Mouse (Mus musculus): ENCODE measurements around the gene Spi1.
"Not testable (repeated sequence)": the region's sequence is repeated elsewhere in the genome, so short reads cannot be mapped to it uniquely, and the experiment has no call there.

The Spi1 gene

DNA sequence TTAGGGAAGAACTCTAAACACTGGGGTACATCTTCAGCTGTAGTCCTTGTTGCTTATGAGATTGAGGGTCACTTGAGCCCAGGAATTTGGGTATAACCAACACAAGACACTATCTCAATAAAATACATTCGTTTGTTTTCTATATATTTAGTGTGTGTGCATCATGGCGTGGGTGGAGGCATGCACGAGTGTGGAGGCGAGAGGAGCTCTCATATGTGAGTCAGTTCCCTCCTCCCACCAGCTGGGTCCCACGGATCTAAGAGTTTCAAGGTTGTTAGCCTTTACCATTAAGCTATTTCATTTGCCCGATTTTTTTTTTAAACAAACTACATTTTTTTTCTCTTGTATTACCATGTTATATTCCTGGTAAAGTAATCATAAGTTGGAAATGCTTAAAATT is 8.6 kb downstream of the Spi1 start:
- no peak for DNase-seq (ENCODE audit: low read depth, low spot score)

- DNase-seq (ENCODE audit: low read depth, low spot score): no peak
These were observed 14.3 kb downstream of the Spi1 start for GRCm38 (mm10) chr2:91096524-91096923.

DNA sequence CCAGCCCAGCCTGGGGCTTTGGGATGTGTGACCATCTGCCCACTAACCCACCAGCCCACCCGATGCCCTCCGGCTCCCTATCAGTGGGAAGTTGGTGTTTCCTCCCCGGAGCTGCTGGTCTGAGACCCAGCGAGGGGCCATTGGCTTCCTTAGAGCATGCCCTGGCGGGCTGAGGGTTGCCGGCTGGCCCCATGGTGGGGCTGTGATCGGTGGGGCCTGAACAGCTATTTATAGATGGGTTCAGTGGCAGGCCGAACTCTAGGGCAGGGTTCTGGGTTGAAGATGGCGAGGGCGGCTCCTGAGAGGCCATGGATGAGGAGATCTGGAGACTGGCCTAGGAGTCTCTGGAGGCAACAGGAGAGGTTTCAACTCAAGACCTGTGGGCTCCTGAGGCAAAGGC is 14.8 kb downstream of the Spi1 start:
- DNase-seq (ENCODE audit: low read depth, low spot score): no peak

- no peak for DNase-seq (ENCODE audit: low read depth, low spot score)
These were observed 16.0 kb downstream of the Spi1 start for GRCm38 (mm10) chr2:91098156-91098555.

DNA sequence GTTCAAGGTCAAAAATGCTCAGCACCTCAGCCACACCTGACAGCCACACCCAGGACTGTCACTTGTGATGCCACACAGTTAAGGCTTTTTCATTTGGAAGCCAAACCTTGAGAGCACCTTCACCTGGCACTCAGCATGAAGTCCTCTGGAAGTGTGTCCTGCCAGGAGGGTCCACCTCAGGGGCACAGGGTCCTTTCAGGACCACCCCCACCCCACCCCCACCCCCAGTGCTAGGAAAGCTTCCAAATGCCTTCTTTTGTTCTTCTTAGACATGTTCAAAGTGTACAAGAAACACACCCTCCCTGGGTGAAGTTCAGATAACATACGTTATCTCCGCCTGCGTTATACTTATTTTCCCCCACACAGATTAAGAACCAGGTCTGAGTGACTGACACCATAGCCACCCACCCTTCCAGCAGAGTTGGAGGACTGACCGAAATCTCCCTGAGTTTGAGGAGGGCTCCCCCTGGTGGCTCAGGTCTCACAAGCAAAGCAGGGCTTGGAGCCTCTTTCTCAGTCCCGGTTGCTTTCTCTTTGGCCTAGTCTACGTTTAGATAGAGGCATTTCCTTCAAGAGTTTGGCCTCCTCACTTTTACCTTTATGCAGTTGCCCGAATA is 19.0 kb downstream of the Spi1 start:
- DNase-seq (ENCODE audit: low read depth, low spot score): peak; percentile 79

DNA sequence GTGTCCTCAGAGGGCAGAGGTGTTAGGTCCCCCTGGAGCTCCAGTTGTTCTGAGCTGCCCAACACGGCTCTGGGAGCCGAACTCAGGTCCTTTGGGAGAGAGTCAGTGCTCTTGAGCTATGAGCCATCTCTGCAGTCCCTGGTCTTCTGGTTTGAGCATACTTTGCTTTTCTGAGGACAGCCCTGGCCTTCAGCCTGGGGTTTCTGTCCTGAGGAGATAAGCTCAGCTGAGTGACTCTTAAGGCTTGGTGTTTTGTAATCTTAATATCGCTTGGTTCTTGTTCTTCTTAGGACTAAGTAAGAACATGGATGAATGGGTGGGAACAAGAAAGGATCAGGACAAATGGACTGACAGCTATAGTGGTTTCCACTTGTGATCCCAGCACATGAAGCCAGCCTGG is 26.0 kb downstream of the Spi1 start:
- DNase-seq (ENCODE audit: low read depth, low spot score): no peak

DNA sequence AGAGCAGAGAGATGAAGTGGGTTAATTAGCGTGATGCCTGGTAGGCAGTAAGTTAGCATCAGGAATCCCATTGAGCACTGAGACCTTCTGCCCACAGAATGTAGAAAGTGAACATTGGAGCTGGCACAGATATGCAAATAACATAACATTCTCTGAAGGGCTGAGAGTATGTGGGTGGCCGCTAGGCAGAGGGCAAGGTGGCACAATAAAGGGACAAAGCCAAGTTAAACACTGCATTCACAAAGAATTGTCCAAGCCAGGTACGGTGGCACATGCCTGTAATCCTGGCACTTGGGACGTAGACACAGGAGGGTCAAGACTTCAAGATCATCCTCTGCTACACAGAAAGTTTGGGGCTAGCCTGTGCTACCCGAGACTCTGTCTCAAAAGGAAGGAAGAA is 27.1 kb downstream of the Spi1 start:
- DNase-seq (ENCODE audit: low read depth, low spot score): no peak

DNA sequence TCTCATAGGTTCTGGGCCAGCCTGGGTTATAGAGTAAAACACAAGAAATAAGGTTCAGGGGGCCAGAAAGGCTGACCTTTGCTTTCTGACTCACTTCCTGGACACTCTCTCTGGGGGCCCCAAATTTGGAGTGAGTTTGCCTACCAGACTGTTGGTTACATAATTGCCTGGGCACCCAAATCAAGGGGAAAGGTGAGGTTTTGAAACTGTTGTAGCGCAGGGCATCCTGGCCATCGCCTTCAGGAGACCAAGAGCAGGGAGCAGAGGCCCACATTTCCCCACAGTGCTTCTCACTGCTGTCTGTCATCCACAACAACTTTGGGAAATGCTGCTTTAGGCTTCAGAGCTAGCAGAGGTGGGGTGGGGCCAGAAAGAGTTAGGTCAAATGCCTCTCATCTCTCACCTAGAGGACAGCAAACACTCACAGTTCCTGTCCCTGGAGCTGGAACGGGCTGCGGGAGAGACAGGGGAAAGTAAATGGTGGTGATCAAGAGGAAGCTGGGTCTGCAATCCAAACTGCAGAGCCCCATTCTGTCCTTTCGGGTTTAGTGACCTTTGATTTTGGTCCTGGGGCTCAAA is 27.7 kb downstream of the Spi1 start:
- no peak for DNase-seq (ENCODE audit: low read depth, low spot score)

- no peak for DNase-seq (ENCODE audit: low read depth, low spot score)
These were observed 28.2 kb downstream of the Spi1 start for GRCm38 (mm10) chr2:91110429-91110828.

DNA sequence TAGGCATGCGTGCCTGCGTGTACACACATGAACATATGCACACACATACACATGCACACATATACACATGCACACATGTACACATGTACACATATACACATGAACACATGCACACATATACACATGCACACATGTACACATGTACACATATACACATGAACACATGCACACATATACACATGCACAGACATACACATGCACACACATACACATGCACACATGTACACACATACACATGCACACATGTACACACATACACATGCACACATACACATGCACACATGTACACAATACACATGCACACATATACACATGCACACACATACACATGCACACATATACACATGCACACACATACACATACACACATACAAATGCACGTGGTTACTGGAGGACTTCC is 29.6 kb downstream of the Spi1 start:
- not testable (repeated sequence) for DNase-seq (ENCODE audit: low read depth, low spot score)

GRCm38 (mm10) chr2:91112491-91112890 is 30.3 kb downstream of the Spi1 start:
- no peak for DNase-seq (ENCODE audit: low read depth, low spot score)

DNA sequence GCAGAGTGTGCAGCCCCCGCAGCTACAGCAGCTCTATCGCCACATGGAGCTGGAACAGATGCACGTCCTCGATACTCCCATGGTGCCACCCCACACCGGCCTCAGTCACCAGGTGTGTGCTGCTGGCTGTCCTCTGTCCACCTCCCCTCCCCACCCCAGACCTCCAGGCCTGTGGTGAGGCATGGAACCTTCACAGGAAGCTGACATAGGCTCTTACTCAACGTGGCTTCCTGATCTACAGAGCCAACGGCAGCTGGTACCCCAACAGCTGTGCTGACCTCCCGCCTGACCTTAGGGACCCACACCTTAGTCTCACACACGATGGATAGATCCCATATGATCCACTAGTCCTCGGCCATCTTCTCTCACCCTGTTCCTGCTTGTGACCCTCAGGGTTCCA is 31.1 kb downstream of the Spi1 start:
- no peak for DNase-seq (ENCODE audit: low read depth, low spot score)

DNA sequence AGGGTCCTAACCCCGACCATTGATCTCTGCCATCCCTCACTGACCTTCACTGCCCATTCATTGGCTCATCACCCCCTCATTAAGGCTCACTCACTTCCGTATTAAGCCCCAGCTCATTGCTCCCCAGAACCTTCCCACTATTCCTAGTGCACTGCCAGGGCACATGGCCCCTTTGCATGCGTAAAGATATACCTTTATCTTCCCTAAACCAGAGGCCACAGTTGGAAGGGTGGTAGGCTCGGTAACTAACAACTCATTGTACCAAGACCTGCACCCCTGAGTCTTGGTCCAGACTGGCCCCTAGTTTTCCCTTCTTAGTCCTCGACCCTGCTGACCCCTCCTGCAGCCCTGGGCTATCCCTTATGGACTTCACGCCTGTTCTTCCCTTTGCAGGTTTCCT is 31.7 kb downstream of the Spi1 start:
- DNase-seq (ENCODE audit: low read depth, low spot score): no peak

GRCm38 (mm10) chr2:91114781-91115577 is 32.8 kb downstream of the Spi1 start:
- DNase-seq (ENCODE audit: low read depth, low spot score): peak; percentile 93

DNA sequence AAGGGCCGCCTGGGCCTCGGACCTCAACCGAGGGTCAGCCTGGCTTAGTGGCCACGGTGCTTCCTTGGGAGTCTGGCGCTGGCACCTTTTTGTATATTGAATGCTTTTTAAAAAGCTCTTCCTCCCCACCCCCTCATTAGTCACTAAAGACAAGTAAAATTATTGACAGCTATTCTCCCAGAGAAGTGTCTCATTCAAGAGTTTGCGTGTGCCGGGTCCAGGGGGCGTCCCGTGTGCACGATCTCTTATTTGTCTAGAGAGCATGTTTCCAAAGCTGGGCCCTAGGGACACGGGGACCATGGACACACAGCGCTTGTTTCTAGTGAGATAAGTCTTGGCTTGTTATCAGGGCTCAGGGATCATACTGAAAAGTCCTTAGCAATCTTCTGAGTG is 33.4 kb downstream of the Spi1 start:
- no peak for DNase-seq (ENCODE audit: low read depth, low spot score)

DNA sequence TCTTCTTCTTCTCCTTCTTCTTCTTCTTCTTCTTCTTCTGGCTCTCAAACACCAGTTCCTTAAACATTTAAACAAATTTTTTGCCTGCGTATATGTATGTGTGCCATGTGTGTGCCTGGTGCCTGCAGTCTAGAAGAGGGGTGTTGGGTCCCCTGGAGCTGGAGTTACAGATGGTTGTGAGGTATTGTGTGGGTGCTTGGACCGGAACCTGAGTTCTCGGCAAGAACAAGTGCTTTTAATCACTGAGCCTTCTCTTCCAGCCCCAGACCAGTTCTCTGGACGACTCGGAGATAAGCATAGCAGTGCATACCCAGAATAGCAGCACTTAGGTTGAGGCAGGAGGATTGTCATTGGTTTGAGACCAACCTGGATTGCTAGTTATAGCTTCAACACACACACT is 34.7 kb downstream of the Spi1 start:
- DNase-seq (ENCODE audit: low read depth, low spot score): no peak

DNA sequence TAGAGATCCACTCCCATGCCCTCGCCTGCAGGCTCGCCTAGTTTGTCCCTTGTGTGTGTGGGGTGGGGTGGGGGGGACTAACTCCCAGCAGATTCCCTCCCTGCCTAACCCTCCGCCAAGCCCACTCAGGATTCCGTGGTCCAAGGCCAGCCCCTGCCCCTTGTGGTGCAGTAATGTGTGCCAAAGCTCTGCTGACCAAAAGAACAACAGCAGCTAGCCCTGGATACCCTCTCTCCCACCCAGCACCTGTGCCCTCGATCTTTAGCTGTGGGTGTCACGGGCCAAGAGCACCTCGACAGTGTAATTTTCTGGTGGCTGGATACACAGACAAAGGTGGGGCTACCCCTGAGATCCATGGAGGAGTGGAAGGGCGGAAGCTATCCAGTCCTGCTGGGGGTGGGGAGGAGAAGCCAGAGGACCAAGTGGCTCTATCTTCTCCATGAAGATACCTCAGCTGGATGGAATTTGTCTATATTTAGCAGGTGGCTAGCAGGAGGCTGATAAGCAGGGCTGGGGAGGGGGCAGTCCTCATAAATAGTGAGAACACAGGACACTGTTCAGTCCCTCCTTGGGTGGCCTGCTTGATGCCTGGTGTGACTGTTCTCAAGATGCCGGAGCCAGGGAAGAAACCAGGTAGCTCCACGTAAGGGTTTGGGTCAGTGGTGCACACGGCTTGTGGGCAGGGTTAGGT is 35.5 kb downstream of the Spi1 start, which contains the start of gene Mybpc3:
Mybpc3 (plus strand) TSS at position 560 of the 691 bp plus-strand sequence.
- no peak for DNase-seq (ENCODE audit: low read depth, low spot score)

DNA sequence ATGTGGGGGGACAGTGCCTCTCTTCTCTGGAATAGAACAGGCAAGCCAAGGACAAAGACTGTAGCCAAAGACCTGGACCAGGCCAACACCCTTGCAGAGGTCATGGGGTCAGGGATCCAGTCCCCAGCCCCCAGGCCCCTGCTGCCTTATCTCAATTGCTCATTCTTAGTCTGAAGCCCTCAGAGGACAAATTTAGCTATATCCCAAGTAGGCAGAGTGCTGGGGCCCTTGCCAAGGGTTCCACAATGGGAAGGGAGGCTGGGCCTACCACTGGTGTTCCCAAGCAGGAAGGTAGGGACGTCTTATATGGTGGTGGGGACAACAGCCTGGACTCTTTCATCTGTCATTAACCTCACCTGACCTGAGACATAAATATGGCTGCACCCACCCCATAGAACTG is 36.5 kb downstream of the Spi1 start:
- DNase-seq (ENCODE audit: low read depth, low spot score): no peak

DNA sequence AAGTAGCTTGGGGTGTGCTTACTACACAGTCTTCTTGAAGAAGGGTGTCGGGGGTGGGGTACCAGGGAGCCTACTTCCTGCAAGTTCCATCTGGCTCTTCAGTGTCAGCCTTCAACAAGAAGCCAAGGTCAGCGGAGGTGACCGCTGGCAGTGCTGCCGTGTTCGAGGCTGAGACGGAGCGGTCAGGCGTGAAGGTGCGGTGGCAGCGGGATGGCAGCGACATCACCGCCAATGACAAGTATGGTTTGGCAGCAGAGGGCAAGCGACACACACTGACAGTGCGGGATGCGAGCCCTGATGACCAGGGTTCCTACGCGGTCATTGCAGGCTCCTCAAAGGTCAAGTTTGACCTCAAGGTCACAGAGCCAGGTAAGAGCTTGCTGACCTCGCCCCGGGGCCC is 36.9 kb downstream of the Spi1 start:
- no peak for DNase-seq (ENCODE audit: low read depth, low spot score)

GRCm38 (mm10) chr2:91119551-91119950 is 37.4 kb downstream of the Spi1 start:
- DNase-seq (ENCODE audit: low read depth, low spot score): no peak

- DNase-seq (ENCODE audit: low read depth, low spot score): no peak
These were observed 38.1 kb downstream of the Spi1 start for GRCm38 (mm10) chr2:91120261-91120671.

DNA sequence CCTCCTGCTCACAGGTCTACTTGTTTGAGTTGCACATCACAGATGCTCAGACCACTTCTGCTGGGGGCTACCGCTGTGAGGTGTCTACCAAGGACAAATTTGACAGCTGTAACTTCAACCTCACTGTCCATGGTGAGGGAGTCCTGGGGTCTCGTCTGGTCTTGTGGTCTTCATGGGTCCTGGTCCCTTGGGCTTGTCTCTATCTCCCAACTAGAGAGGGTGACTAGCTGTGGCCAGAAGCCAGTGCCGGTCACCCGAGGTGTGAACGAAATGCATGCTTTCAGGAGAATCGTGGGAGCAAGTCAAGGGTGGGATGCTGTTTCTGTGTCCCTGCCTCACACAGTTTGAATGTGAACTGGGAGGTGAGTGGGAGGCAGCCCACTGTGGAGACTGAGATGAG is 38.8 kb downstream of the Spi1 start:
- DNase-seq (ENCODE audit: low read depth, low spot score): no peak

All from embryo, embryonic 11.5 days (tissue).